Mouse (Mus musculus): Measurements from ENCODE around the gene Gm20431.

The Gm20431 gene

DNA sequence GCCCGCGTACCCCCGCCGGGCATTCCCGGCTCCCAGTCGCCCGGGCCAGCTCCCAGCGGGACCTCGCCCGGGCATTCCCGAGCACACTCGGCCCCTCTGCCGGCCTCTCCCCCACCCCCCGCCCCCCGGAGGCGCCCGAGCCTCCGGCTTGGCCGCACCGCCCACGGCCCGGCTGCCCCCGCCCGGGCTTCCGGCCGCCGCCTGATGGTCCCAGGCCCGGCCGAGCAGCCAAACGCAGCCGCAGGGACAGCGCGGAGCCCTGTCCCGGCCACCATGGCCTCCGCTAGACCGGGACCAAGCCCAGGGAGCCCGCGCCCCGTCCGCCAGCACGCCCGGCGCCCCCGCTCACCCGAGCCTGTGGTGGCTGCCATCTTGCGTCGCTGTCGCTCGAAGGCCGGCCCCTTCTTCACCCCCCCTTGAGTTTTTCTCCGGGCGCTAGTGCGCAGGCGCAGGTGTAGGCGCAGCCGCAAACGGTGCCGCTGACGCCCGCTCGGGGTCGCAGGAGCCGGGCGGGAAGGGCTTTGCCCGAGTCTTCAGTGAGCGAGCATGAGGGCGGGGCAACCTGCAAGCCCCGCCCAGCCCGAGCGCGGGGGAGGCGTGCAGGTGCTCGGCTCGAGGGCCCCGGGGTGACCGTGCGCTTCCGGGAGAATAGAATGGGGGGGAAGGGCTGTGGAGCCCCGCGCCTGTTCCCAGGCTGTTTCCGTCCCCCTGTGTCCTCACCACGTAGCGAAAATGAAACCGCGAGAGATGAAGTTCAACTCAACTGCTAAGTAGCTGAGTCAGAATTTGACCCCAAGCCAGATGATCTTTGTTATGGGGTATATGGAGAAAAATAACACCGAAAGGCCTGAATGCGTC, 29.5 kb downstream of the Gm20431 start, which contains the start of gene Ube2v1:
Gene Ube2v1, minus strand, starts transcription at position 505 of the 858 bp plus-strand sequence.
- 0 out of 2 replicates have a peak, but pooled peaks have one; percentile 20 for TF ChIP-seq GATA4 (IDR thresholded peaks at IDR 0.05; ENCODE audit: insufficient replicate concordance, low read length)

DNA sequence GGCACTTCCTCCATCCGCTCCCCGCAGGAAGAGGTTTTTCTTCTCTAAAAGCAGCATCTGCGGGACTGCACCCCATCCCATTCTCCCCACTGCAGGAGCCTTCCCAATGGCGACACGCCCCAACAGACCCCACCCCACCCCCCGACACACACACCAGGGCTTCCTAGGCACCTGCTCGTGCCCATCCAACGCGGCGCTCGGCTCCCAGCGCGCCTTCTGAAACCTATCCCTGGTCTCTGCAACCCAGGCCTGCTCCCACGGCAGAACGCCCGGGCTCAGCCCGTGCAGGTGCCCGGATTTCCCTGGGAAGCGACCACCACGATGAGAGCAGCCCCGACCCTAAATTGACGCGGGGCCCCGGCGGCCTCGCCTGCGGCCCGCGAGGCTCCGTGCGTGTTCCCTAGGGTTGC, 30.1 kb downstream of the Gm20431 start:
- no peak for TF ChIP-seq GATA4 (IDR thresholded peaks at IDR 0.05; ENCODE audit: insufficient replicate concordance, low read length)

DNA sequence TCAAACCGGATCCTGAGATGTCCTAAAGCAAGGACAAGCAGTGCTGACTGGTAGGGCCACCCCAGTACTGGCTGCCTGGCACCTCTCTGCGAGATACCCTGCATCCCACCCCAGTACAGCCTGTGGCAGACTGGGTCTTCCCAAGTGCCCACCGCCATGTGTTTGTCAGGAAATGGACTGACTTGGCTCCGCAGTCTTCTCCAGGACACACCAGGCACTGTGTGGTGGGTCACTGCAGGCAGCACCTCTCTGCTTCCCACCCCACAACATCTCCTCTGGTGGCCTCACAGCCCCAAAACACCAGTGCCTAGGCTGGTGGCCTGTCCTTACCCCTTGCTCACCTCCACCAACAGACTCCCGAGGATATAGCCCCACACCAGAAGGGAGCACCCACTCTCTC, 30.9 kb downstream of the Gm20431 start:
- no peak for TF ChIP-seq GATA4 (IDR thresholded peaks at IDR 0.05; ENCODE audit: insufficient replicate concordance, low read length)

DNA sequence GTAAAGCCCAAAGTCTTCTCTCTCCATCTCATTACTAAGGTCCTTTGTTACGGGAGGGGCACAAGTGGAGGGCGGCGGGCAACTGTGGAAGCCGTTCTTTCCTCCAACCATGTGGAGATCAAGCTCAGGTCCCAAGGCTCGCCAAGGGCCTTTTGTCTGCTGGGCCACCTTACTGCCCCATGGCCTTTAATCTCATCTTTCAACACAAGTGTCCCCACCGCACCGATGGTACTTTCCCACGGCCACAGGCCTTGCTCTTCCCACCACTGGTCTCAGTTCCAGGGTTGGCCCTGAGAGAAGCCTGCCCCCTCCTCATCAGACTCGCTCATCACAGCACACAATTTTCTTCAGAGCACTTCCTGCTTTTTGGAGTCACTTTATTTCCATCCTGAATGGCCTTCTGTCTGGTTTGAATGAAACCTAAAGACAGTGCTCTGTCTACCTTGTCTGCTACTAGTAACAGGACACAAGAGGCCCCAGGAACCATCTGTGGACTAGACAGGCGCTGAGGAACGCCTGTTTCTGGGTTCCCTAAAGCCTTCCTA, 31.6 kb downstream of the Gm20431 start:
- no peak for TF ChIP-seq GATA4 (IDR thresholded peaks at IDR 0.05; ENCODE audit: insufficient replicate concordance, low read length)

DNA sequence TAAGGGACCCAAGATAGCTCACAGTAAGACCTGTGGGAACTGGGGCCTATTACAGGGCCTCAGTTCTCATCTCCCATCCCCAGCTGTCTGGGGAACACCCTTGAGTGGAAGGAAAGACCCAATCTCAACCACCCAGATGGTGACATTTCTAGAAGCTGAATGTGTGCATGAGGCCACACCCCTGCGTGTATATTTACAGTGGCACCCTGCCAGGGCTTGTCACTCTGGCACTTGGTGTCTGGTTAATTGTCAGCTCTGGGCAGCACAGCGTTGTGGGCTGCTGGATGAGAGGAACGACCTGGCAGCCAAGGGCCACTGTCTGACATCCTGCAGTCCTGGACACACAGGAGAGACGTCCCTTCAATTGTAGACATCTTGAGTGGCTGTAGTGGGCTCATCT, 32.4 kb downstream of the Gm20431 start:
- TF ChIP-seq GATA4 (IDR thresholded peaks at IDR 0.05; ENCODE audit: insufficient replicate concordance, low read length): no peak

DNA sequence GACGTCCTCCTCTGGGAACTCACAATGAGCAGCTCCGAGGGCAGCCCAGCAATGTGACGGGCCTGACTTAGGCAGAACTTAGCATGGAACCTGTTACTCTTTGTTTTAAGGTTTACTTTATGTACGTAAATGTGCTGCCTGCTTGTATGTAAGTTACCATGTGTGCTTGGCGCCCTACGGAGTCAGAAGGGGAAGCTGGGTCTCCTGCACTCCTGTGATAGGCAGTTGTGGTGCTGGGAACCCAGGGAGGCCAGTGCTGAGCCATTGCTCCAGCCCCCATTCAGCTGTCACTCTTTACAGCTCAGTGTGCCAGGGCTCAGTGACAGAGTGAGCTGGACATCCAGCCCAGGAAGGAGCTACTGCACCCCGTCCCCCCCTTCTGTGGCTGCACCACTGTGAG, 34.3 kb downstream of the Gm20431 start:
- TF ChIP-seq GATA4 (IDR thresholded peaks at IDR 0.05; ENCODE audit: insufficient replicate concordance, low read length): no peak

DNA sequence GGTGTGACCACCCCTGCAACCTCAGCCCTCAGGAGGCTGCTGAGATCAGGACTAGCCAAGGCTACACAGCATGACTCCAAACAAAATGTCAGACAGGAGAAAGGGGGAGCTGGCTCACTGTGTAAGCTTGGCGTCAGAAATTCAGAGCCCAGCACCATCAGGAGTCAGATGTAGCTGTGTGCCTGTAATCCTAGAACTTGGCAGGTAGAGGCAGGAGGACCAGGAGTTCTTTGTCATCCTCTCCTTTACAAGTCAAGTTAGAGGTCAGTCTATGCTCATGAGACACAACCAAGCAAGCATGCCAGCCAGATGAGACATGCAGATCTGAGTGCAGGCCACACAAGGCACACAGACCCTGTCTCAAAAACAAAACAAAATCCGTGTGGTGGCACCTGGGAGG, 35.6 kb downstream of the Gm20431 start:
- TF ChIP-seq GATA4 (IDR thresholded peaks at IDR 0.05; ENCODE audit: insufficient replicate concordance, low read length): no peak

DNA sequence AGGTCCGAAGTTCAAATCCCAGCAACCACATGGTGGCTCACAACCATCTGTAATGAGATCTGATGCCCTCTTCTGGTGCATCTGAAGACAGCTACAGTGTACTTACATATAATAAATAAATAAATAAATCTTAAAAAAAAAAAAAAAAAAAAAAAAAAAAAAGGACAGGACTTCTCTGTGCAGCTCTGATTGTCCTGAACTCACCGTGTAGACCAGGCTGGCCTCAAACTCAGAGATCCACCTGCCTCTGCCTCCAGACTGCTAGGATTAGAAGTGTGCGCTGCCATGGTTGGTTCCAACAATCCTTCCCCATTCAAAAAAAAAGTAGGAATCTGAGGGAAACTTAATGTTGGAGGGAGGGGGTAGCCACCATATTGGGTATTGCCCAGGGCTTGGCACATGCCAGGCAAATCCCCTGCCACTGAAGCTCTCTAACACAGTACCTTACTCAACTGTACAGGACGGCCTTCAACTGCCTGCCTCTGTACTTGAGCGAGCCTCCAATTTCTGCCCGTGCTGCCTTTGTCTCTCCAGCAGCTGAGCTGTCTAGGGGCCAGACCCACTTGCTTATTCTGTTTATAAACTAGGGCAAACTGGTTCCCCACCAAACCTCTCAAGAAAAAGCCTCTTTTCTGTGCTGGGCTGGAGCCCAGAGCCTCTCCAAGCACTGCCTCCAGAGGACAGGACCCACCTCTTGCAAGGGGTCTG, 36.8 kb downstream of the Gm20431 start:
- no peak for TF ChIP-seq GATA4 (IDR thresholded peaks at IDR 0.05; ENCODE audit: insufficient replicate concordance, low read length)

DNA sequence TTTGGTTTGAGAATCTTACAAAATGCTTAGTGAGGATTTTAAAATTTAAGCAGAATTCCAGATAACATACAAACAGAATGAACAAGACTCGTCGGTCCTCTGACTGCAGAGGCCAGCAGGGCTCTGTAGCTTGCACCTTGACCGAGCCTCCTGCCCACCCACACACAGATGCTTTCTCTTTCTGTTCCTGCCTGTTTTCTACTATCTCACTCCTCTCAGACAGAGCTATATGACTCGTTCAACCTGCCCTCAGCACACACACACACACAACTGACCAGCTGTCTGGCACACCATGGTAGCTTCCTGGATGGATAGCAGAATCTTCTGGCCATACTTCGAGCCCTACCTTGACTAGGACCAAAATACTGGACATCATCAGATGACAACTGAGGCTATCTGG, 38.3 kb downstream of the Gm20431 start:
- TF ChIP-seq GATA4 (IDR thresholded peaks at IDR 0.05; ENCODE audit: insufficient replicate concordance, low read length): no peak

DNA sequence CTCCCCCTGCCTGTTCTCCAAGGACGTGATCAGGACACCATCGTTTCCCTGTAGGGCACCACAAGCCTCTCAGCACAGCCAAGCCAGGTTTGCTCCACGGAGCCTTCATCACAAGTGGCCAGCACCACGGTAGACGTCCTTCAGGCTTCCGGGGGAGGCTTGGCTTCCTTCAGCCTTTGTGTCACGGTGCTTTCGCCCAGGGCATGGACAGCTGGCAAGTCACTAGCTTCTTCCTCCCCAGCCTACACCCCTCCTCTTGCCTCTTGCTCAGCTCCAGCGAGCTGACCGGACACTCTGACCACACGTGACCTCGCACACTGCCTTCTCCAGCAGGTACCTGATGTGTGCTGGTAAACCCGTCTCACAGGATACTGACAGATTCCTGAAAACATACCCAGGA, 38.9 kb downstream of the Gm20431 start:
- no peak for TF ChIP-seq GATA4 (IDR thresholded peaks at IDR 0.05; ENCODE audit: insufficient replicate concordance, low read length)

DNA sequence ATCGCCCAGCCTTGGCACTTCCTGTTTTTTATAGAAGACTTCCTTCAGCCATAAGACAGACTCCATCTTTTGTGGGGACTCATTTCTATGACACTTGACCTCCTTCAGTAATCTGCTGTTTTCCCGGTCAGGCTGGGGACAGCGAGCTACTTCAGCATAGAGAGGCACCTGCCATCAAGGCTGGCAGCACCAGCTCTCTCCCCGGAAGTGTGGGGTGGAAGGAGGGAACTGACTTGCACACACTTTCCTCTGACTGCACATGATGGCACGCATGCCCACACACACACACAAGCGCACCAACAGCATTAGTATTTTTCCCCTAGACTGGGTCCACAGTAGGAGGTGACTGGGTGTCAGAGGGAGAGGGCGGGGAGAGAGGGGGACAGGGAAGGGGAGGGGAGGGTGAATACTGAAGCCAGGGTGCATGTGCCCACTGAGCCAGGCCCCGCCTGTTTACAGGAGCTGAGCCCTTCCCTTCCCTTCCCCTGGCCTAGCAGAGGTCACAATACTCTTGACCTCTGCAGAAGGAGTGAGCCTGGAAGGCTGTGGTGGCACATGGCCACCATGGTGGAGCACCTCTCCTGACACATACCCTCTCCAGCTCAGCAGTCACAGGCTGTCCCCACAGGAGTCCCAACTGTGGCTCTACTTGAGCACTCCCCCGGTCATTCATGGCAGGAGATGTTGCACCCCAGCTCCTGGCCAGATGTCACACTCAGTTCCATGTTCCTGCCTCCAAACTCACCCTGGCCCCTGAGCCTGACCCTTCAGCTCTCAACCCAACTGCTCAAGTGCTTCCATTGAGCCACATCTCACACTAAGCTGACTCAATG, 39.8 kb downstream of the Gm20431 start:
- TF ChIP-seq GATA4 (IDR thresholded peaks at IDR 0.05; ENCODE audit: insufficient replicate concordance, low read length): no peak

DNA sequence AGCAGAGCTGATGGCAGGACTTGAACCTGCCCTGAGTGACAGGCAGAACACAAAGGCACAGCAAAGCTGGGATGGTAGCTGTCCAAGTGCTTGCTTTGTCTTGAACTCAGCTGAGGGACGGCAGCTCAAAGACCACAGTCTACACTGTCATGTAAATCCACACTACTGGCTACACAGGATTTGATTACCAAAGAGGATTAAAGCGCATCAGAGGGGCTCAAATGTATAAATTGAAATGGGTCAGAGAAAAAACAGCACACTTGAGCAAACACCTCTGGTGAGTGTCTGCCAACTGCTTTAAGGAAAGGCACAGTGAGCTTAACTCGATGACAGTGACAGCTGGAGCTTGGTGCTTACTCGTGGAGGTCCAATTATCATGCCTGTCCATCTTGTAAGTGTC, 43.8 kb downstream of the Gm20431 start:
- no peak for TF ChIP-seq GATA4 (IDR thresholded peaks at IDR 0.05; ENCODE audit: insufficient replicate concordance, low read length)

DNA sequence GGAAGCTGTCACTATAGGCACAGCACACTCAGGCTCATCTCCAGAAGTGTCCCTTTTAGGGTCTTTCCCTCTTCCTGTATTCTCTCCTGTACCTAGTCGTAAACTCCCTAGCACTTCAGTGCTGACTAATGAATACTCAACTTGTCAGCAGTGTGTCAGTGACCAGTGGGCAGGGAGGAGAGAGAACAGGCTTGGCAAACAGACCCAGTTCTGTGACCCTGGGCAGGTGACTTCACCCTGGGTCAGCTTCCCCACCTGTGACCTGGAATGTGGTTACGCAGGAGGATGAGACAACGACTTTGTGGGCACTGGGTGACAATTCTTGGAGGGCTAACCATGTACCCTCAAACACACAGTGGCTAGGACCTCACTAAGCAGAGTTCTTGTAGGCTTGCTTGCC, 44.3 kb downstream of the Gm20431 start:
- no peak for TF ChIP-seq GATA4 (IDR thresholded peaks at IDR 0.05; ENCODE audit: insufficient replicate concordance, low read length)

DNA sequence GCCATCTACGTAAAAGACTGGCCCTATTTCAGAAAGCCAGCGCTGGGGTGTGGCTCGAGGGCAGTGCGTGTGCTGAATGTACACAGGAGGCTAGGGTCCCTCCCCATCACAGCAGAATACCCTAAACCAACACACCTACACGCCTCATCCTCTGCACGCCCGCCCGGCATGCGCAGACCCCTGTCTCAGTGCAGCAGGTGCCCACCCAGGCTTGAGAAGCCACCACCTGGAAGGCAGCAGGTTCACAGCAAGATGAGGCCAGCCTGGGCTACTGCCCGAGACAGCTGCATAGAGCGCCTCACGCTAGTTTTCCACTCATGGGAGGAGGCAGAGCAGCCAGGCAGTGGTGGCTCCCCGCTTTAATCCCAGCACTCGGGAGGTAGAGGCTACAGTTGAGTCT, 49.2 kb downstream of the Gm20431 start:
- TF ChIP-seq GATA4 (IDR thresholded peaks at IDR 0.05; ENCODE audit: insufficient replicate concordance, low read length): no peak

DNA sequence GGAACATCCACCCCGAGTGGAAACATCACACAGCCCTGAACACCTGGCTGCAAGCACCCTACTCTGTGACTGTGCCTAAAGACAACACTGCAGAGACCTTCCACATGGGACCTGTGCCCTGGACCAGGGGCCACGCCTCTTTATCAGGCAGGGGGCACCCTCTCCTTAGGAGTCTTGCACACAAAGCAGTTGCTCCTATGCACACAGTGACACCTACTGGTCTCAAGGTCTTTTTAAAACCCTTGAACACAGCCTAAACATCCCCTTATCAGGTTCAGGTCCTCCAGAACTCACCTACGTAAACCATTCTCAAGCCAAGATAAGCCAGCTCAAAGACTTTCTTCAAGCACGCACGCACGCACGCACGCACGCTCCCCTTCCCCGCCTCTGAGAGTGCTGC, 50.0 kb downstream of the Gm20431 start:
- no peak for TF ChIP-seq GATA4 (IDR thresholded peaks at IDR 0.05; ENCODE audit: insufficient replicate concordance, low read length)

All from liver, adult (tissue).